Mouse (Mus musculus) brain, embryonic 18.5 days (tissue): ENCODE measurements at regions not wholly inside any gene's neighbourhood (a gene's known extent, or its start where the extent isn't known, plus 50 kb on each side); places are given as distances from the start of the nearest gene placed in this dataset.
A peak's percentile ranks its signal among the peaks of the same experiment; 100 is the strongest.

ENCODE experiments used
- DNase-seq: peaks from one replicate; pipeline ENCODE4 v3.0.0-alpha.2; 2012; ENCODE audit warnings: low read depth, low spot score

- DNase-seq, result no peak
Measured at GRCm38 (mm10) chr7:83245867-83246266, 338.9 kb upstream of the Tmc3 start.

DNA sequence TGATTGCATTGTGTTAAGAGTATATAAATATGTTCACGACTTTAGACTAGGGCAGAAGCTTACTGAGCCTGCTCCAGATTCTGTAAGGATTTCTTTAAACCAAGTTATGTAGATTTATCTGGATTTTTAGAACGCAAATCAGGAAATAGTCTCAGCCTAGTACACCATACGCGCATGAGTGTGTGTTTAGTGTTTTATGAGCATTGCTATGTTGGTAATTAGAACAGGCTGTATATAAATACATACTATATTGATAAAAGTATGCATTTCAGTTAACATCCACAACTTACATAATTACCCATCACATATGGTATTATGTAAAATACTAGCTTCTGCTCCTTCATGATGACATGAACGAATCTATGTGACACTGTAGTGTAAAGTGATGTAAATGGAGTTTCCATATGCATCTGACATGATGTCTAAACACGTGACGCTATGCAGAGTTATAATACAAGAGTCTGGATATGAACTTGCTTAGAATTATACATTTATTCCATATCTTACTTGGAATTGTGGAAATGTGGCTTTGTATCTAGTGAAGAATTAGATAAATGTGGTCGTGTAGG, 332.6 kb upstream of the Tmc3 start:
- no peak for DNase-seq

DNA sequence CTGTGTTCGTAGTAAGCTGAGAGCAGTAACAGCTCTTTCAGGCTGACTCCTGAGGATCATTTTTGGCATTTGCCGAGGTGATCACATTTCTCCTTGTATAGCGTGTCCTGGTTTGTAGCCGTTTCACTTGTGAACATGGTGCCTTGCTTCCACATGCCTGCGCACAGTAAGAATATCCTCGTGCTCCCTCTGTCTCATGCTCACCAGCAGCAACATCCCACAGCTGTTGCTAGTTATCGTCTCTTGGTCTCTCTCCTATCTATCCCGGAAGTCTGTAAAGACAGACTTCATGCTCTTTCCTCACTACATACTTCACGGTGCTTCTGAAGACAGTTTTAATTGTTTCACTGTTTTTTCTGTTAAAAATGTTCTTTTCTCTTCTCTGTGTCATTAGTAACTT, 331.7 kb upstream of the Tmc3 start:
- DNase-seq, result no peak

- no peak for DNase-seq
Measured at GRCm38 (mm10) chr7:83253432-83253831, 331.3 kb upstream of the Tmc3 start.

GRCm38 (mm10) chr7:83254411-83254810, 330.3 kb upstream of the Tmc3 start:
- no peak for DNase-seq

DNA sequence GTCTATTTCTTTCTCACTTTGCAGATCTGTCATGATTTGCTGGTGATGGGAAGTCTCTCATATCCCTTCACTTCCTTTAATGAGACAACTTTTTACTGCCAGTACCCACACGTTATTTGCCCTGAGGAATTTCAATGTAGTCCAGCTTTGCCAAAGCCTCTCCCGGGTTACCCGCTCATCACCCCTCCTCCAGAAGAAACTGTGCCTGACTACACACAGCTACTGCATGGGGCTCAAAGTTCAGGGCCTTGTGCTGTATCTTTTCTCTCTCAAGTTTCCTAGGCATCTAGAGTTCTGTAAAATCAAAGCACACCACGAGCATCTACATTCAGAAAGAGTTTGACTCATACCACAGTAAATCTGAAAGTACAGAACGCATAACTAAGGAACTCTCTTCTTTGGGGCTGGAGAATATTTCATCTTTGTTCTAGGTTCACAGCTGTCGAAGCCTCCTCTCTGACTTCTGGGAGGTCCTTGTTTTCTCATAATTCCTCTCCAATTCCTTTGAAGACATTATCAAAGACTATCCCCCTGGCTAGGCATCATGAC, 328.4 kb upstream of the Tmc3 start:
- DNase-seq, result no peak

- DNase-seq, result no peak
Measured at GRCm38 (mm10) chr7:83258363-83258916, 326.3 kb upstream of the Tmc3 start.

- no peak for DNase-seq
Measured at GRCm38 (mm10) chr7:83261489-83261888, 323.2 kb upstream of the Tmc3 start.

DNA sequence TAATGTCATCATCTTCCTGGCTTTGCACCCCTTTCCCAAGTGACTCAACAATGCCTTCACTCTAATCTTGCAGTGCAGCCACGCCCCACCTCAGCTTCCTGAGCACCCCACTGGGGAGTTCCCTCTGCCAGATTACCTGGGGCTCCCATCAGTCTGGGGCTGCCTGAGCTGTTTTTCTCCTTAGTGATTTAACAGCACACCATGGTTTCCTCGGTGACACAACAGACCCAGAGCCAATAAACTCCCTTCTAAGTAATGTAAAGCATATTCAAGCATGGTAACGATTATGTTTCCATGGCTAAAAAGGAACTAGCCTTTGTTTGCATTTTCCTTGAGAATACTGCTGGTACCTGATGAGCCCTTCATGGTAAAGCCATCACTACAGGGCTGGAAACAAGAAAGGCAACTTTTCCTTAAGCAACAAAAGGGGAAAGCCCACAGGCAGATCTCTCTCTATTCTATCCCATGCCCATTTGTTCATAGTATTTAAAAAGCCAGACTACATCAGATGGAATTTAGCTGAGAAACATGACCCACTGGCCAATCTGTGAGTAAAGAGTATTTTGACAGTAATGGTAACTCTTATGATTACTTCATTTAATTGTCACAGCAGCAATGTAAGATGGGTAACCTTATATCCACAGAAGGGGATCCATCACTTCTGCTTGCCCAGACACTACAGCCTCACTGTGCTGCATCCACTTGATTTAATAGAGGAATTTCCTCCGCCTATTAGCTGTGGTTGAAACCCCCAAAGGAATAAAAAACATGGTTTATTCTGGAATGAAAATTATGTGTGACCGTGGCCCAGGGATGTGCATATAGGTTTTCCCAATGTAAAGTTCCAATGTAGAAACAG, 294.6 kb upstream of the Tmc3 start:
- DNase-seq, result no peak

GRCm38 (mm10) chr7:83307112-83307511, 277.6 kb upstream of the Tmc3 start:
- no peak for DNase-seq

DNA sequence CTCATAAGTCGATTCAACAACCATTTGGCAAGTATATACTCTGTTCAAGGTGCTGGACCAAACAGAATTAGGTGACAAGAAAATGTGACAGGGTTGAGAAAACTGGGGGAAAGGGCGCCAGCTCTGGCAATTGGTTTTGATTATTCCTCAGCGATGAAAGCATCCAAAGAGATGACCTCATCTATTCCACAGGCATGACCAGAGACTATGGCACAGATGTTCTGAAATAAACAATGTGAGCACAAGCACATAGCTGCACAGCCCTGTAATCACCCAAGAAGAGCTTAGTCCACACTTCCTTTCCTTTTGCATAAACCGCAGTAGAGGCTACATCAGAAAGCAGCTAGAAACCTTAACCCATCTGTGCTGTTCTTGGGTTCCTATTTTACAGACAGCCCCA, 272.6 kb upstream of the Tmc3 start:
- DNase-seq, result no peak

GRCm38 (mm10) chr7:83329809-83330412, 254.8 kb upstream of the Tmc3 start:
- DNase-seq, result no peak

DNA sequence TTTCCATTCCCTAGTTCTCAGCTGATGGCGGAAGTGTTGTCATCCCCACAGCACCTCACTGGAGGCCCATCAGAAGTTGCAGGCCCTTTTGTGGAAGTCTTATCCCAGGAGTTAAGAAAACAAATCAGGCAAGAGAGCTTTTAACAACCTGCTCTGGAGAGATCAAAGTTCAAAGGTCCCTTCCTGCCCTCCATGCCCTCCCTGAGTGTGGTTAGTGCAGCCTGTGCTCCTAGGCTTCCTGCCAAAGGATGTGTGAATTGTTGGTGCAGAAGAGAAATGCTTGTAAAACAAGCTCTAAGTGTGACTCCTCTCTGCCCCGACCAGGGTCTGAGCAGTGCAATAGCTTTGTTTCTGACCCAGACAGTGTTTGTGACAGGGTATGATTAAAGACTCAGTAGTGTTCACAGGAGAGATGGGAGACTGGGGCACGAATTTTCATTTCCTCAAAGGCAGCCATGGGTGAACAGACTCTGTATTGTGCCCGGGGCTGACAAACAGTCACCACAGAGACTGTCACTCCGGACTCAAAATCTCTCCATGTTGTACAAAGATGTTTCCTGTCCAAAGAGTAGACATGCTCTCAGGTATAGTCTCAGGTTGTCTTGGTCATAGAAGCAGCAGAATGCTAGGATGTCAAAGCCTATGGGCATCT, 237.5 kb upstream of the Tmc3 start:
- no peak for DNase-seq

GRCm38 (mm10) chr7:83369191-83369590, 215.5 kb upstream of the Tmc3 start:
- no peak for DNase-seq

DNA sequence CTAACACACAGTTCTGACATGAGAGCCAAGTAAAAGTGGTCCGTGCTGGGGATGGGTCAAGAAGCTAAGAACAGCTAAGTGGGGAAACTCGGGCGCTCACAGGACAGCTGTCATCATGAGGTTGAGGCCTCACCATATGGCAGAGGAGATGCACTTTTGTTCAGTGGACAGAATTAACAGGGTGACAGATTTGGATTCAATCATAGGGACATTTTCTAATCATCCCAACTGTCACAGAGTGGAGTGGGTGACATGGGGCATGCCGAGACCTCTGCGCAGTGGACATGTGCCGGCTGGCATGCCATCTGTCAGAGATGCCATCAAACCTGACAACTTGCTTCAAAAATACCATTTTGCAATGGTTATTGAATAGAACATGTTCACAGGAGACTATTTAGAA, 215.1 kb upstream of the Tmc3 start:
- DNase-seq, result no peak

DNA sequence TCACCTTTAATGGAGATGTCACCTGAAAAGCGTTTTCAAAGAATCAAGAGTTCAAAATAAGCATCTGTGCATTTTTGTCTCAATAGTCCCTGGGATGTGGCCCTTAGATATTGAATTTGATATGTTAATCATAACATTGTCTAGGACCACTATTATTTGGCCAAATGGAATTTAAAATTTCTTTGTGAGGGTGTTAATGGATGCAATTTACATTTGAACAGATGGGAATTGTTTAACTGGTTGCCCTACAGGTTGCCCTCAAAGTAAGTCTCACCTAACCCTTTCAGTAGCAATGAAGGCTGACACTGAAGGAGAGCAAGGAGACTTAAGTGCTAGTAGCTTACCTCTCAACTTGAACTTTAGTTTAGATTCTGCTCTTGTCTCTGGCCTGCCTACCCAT, 207.9 kb upstream of the Tmc3 start:
- no peak for DNase-seq

GRCm38 (mm10) chr7:83381381-83382181, 203.1 kb upstream of the Tmc3 start:
- DNase-seq, result no peak

DNA sequence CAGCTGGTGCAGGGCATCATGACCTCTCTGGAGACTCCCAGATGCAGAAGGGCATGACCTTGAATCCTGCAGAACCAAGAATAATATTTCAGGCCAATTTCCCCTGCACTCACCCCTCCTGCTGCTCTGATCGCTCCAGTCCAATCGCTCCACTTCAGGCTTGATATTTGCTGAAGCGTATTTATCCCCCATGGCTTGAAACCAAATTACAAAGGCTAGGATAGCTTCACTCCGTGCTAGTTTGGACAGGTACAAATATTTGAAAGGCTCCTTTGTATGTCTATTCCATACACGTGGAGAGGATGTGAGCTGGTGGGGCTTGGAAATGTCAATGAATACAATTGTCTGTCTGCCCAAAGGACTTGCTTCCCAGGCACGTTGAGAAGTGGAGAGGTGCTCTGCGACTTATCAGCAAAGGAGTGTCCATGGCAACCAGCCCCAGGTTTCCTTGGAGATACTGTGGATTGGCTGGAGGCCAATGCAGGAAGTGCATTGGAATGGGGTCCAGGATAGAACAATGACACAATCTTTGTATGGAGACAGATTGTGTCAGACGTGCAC, 201.8 kb upstream of the Tmc3 start:
- peak; percentile 60 for DNase-seq

DNA sequence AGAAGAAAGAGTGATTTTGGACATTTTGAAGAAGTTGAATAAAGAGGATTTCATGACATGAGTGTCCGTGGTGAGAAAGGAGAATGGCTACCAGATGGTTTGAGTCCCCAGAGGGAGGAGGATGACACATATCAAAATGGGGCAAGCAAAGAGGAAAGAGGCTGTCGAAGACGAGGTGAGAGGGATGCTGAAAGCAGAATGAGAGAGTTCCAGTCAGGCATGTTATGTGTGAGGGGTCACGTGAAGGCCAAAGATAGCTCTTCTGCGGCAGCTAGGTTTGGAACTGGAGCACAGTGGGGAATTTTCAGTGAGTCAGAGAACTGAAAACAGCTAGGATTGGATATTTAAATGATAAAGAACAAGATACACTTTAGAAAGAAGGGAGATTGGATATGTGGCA, 193.3 kb upstream of the Tmc3 start:
- no peak for DNase-seq

DNA sequence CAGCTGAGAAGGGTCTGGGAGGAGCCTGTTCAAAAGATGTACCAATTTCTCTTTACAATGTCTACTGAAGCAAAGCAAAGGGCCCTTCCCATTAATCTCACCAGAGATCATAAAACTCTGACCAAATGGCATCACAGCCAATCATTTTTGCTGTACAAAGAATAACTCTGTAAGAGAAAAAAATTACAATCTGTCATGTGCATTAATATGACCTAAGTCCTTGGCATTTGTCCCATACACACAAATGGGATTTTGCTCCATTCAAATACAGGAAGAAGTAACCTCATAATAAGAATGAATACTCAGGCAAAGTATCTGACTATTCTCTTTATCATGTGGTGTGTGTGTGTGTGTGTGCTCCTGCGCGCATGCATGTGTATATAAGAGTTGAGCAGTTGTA, 192.5 kb upstream of the Tmc3 start:
- DNase-seq, result no peak

DNA sequence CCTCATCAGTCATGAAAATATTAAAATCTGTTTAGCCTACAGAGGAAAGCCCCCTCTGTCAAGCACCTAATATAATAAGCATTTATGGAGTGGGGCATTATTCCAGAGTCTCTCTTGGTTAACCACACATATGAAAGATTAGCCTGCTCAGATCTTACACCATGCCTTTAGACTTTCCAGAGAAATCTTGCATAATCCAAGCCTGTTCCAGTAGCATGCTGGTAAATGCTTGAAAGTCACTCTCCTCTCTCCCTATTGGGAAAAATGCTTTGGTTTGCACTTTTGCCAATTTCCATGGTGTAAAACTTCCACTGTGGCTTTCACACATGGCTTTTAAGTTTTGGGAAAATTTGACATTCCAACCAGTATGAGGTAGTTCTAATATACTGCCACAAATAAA, 192.1 kb upstream of the Tmc3 start:
- no peak for DNase-seq
